Mouse (Mus musculus) small intestine, adult 2 months (tissue): Measurements from ENCODE around the gene Rap2c.

ENCODE experiments used
- CTCF ChIP-seq: fragments of 200-500 bp; IDR thresholded peaks from 2 replicates; pipeline ENCODE4 v1.5.1; 2012; ENCODE audit warnings: low read depth, mild to moderate bottlenecking, control low read depth, inconsistent platforms, low read length, moderate library complexity, mixed read lengths; ENCODE audit not compliant: insufficient replicate concordance, insufficient read length; ENCODE audit errors: extremely low read depth
- POLR2A ChIP-seq: fragments of 200-500 bp; IDR thresholded peaks from 2 replicates; pipeline ENCODE4 v1.6.1; 2012; ENCODE audit warnings: low read depth, mild to moderate bottlenecking, control low read depth, inconsistent platforms, low read length, moderate library complexity

DNA sequence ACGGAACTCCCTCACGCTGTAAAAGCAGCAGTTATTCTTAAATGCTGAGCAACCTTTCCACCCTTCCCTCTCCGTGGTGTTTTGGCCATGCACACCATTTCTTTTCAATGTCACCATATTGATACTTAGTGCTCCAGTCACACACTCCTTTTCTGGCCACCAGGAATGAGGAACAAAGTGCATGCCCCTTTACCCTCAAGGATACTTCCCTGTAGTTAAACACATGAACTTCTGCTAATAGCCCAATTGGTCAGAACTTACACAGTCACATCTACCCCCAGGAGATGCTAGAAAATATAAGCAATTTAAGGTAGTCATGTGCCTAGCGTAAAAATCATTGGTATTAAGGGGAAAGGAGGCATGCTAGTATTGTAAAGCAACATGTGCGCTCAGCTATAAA is 47.9 kb downstream of the Rap2c start:
- TF ChIP-seq CTCF (no peak), POLR2A (no peak)
